Mouse (Mus musculus) gastrocnemius, postnatal 4 days (tissue): ENCODE measurements around the gene Cald1. TPM values are rescaled to one million over a fixed set of nuclear protein-coding genes. Genes with fewer than 3 reads are reported as not detected.

Source experiments
- total RNA-seq, 2 experiments: library from RNA; stranded (reverse); gene quantifications; 2 replicates each; pipeline ENCODE4 v1.2.3; 2021

The Cald1 gene
- total RNA-seq, 2 experiments from 2014 or later, result 110 to 127 TPM

Other genes starting within 250 kb of the Cald1 start
- gene Akr1b8, start 244.4 kb upstream of the Cald1 start, total RNA-seq, result 10 to 100 TPM in 1 of 2 experiments, 1 to 10 TPM in 1; 10.0 to 11.3 TPM
- gene Akr1b10, start 214.3 kb upstream of the Cald1 start, total RNA-seq, result 10 to 100 TPM; 34.9 to 36.5 TPM
- under 1 TPM in 1 of 2 experiments, not detected in 1; 0.49 TPM for gene Akr1b7, start 186.2 kb upstream of the Cald1 start, total RNA-seq
- gene Bpgm, start 122.3 kb upstream of the Cald1 start, total RNA-seq, result 10 to 100 TPM; 29.3 to 32.8 TPM
- 1 to 10 TPM; 7.4 to 8.5 TPM for gene Agbl3, start 181.9 kb downstream of the Cald1 start, total RNA-seq